Mouse (Mus musculus): ENCODE results near the gene Pard3b.

Gene Pard3b

DNA sequence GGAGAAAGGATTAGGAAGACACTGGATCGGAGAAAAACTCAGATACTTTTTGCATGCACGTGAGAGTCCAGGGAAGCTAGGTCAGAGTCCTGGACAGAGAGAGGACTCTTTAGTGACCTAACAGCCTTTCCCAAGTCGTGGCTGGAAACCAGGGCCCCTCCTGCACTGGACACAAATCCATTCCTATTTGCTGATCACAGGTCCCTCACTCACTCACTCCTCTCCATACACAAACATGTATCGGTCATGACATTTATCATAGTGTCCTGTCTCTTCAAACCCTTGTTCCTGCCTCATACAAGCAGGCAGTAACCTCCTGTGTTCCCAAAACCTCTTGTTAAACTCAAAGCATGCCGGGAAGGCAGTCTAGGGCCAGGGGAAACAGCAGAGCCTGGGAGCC is 1028.2 kb downstream of the Pard3b start:
- no peaks in the 10 kb centered on the region for H3K36me3 ChIP-seq (ENCODE audit: insufficient read depth, low read length)
- no peaks in the 10 kb centered on the region for H3K9me3 ChIP-seq (ENCODE audit: low read length)
- H3K4me1 ChIP-seq (replicated peaks; ENCODE audit: low read depth, low read length) = peaks cover 25% of the 10 kb centered on the region
- TF ChIP-seq CTCF (conservative IDR thresholded peaks at IDR 0.05; ENCODE audit: low read length) = no peak
- TF ChIP-seq NANOG (IDR thresholded peaks at IDR 0.05; ENCODE audit: borderline replicate concordance, low read length) = no peak
- TF ChIP-seq POU5F1 (IDR thresholded peaks at IDR 0.05; ENCODE audit: borderline replicate concordance, low read length) = no peak
- H3K4me3 ChIP-seq (replicated peaks; ENCODE audit: low read length) = no peak overlapping the region
- H3K27me3 ChIP-seq (ENCODE audit: insufficient read depth, low read length) = 0 out of 2 replicates have a peak, but pooled peaks cover 2% of the 10 kb centered on the region

DNA sequence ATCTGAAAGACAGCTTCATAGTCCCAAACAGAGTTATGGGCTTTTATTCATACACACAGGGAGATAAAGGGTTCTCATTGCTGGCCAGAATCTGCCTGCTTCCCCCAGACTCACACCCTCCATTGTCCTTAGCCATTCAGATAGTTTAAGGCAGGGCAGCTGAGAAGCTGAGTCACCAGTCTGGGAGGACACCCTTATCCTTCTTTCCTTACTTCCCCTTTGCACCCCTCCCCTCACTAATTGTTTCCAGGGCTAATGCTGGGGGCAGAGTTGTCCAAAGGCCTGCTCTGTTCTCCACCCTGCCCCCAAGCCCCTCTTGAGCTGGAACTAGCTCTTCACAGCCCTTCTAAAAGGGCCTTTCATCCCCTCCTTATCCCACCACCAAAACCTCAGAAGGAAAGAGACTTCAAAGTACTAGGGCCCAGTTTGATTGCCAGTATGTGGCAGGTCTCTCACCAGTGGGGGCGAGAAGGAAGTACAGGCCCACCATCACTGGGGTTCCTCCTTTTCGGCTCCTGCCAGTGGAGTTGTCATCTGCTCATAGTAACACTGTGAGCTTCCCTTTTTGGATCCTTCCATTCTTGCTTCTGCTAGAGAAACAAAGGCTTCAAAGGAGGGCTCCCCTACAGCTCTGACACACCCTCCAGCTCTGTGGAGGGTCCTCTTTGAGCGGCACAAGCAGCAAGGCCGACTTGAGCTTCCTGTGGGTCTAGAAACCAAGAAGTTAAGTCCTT is 1040.2 kb downstream of the Pard3b start:
- Histone ChIP-seq H3K9me3 (ENCODE audit: low read length) (peaks cover 11% of the 10 kb centered on the region), H3K4me3 (replicated peaks; ENCODE audit: low read length) (no peak overlapping the region), H3K27me3 (ENCODE audit: insufficient read depth, low read length) (no peaks in the 10 kb centered on the region), H3K36me3 (ENCODE audit: insufficient read depth, low read length) (no peaks in the 10 kb centered on the region), H3K4me1 (replicated peaks; ENCODE audit: low read depth, low read length) (peaks cover 16% of the 10 kb centered on the region)
- TF ChIP-seq NANOG (IDR thresholded peaks at IDR 0.05; ENCODE audit: borderline replicate concordance, low read length) (peak; percentile 9; the same call in 1 of the 2 replicates), CTCF (conservative IDR thresholded peaks at IDR 0.05; ENCODE audit: low read length) (no peak), POU5F1 (IDR thresholded peaks at IDR 0.05; ENCODE audit: borderline replicate concordance, low read length) (no peak)

DNA sequence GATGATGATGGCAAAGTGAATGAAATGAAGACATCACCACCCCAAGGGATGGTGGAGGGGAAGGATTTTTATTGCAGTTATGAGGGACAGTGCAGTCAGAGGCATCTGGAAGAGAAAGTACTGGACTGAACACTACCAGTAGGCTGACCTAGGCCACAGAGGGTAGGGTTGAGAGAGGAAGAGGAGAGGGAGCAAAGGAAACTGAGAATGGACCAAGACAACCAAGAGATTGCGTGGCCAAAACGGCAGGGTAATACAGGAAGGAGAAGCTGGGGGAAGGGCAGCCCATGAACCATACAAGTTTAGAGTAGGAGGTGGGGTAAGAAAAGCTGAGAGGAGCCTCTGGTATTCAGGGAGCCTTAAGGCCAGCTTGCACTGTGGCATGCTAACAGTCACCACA is 1040.8 kb downstream of the Pard3b start:
- no peaks in the 10 kb centered on the region for H3K36me3 ChIP-seq (ENCODE audit: insufficient read depth, low read length)
- H3K9me3 ChIP-seq (ENCODE audit: low read length) = peaks cover 11% of the 10 kb centered on the region
- H3K4me3 ChIP-seq (replicated peaks; ENCODE audit: low read length) = no peak overlapping the region
- TF ChIP-seq NANOG (IDR thresholded peaks at IDR 0.05; ENCODE audit: borderline replicate concordance, low read length) (no peak), CTCF (conservative IDR thresholded peaks at IDR 0.05; ENCODE audit: low read length) (no peak), POU5F1 (IDR thresholded peaks at IDR 0.05; ENCODE audit: borderline replicate concordance, low read length) (no peak)
- no peaks in the 10 kb centered on the region for H3K27me3 ChIP-seq (ENCODE audit: insufficient read depth, low read length)
- peaks cover 16% of the 10 kb centered on the region for H3K4me1 ChIP-seq (replicated peaks; ENCODE audit: low read depth, low read length)

DNA sequence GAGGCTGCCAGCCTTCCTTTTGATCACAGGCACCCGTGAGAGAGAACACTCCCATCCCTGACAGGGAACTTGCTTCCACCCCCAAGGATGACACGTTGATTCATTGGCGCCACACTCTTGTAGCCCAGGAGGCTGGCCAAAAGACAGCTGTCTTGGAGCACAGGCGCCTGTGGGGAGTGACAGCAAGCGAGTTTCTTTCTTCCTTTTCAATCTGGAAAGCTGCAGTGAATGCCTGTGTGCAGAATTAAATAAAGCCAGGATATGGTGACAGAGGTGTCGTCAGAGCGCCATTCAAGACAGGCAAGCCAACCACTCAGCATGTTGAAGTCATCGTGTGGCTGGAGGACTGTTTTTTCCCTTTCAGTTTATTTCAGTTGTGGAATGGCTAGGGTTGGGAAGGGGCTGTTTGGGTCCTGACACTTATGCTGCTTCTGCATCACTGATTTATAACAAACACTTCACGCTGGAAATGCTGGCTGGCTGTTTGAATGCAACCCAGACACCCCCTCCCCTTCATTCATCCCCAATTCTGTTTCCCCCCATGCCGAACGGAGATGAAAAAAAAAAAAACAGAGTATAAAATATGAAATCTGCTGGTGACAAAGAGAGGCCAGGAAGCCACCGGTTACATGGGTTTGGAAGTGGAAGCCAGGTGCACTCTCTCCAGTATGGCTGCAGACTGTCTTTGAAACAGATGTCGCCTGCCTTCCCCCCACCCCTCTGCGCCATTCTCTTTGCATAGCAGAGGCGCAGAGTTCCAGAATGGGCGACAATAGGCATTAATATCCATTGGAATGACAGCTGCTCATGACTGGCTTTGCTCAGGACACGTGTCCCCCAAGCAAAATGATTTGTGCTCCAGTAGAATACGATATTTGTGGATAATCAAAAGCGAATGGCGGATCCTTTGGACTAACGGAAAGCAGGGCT is 1044.1 kb downstream of the Pard3b start:
- Histone ChIP-seq H3K4me1 (replicated peaks; ENCODE audit: low read depth, low read length) (peaks cover 16% of the 10 kb centered on the region), H3K36me3 (ENCODE audit: insufficient read depth, low read length) (no peaks in the 10 kb centered on the region), H3K4me3 (replicated peaks; ENCODE audit: low read length) (no peak overlapping the region), H3K27me3 (ENCODE audit: insufficient read depth, low read length) (peaks cover 2% of the 10 kb centered on the region), H3K9me3 (ENCODE audit: low read length) (peaks cover 7% of the 10 kb centered on the region)
- TF ChIP-seq NANOG (IDR thresholded peaks at IDR 0.05; ENCODE audit: borderline replicate concordance, low read length) = no peak
- no peak for TF ChIP-seq CTCF (conservative IDR thresholded peaks at IDR 0.05; ENCODE audit: low read length)
- no peak for TF ChIP-seq POU5F1 (IDR thresholded peaks at IDR 0.05; ENCODE audit: borderline replicate concordance, low read length)

DNA sequence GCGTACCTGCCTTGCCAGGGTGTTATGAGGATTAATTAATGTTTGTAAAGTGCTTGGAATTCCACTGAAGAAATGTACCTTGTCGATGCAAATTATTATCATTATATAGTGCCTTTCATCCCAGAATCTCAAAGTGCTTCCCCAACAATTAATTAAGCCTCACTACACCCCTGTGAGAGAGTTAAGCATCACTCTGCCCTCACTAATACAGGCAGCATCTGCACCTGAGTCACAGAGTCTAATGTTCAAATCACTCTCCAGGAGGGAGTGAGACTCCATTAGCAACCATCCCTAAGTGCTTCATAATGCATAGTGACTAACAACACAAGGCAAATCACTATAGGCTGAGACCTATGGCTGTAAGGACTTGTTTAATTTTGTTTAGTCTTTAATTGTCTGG is 1044.9 kb downstream of the Pard3b start:
- TF ChIP-seq POU5F1 (IDR thresholded peaks at IDR 0.05; ENCODE audit: borderline replicate concordance, low read length) (no peak), CTCF (conservative IDR thresholded peaks at IDR 0.05; ENCODE audit: low read length) (no peak), NANOG (IDR thresholded peaks at IDR 0.05; ENCODE audit: borderline replicate concordance, low read length) (no peak)
- Histone ChIP-seq H3K27me3 (ENCODE audit: insufficient read depth, low read length) (peaks cover 4% of the 10 kb centered on the region), H3K4me1 (replicated peaks; ENCODE audit: low read depth, low read length) (peaks cover 11% of the 10 kb centered on the region), H3K9me3 (ENCODE audit: low read length) (peaks cover 5% of the 10 kb centered on the region; the same call in 1 of the 2 replicates), H3K4me3 (replicated peaks; ENCODE audit: low read length) (no peak overlapping the region), H3K36me3 (ENCODE audit: insufficient read depth, low read length) (no peaks in the 10 kb centered on the region)

DNA sequence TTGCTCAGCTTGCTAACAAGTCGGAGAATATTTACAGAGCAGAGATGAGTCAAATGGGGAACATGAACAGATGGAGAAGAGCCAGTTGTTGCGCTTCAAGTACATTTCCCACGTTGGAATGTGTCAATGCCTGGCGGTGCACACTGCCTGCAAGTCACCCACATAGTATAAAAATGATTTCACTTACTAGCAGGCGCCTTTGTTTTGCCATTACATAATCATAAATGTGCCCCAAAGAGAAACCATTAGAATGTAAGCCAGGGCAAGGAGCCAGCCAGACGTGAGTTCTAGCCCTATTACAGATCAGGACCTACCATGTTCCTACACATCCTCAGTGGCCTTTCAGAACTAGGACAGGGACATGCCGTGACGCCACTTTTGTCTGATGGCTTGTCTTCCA is 1048.9 kb downstream of the Pard3b start:
- H3K9me3 ChIP-seq (ENCODE audit: low read length) = no peaks in the 10 kb centered on the region
- peaks cover 4% of the 10 kb centered on the region for H3K27me3 ChIP-seq (ENCODE audit: insufficient read depth, low read length)
- H3K4me3 ChIP-seq (replicated peaks; ENCODE audit: low read length) = no peak overlapping the region
- TF ChIP-seq POU5F1 (IDR thresholded peaks at IDR 0.05; ENCODE audit: borderline replicate concordance, low read length) = no peak
- no peak for TF ChIP-seq CTCF (conservative IDR thresholded peaks at IDR 0.05; ENCODE audit: low read length)
- no peak for TF ChIP-seq NANOG (IDR thresholded peaks at IDR 0.05; ENCODE audit: borderline replicate concordance, low read length)
- H3K36me3 ChIP-seq (ENCODE audit: insufficient read depth, low read length) = no peaks in the 10 kb centered on the region
- H3K4me1 ChIP-seq (replicated peaks; ENCODE audit: low read depth, low read length) = no peaks in the 10 kb centered on the region

DNA sequence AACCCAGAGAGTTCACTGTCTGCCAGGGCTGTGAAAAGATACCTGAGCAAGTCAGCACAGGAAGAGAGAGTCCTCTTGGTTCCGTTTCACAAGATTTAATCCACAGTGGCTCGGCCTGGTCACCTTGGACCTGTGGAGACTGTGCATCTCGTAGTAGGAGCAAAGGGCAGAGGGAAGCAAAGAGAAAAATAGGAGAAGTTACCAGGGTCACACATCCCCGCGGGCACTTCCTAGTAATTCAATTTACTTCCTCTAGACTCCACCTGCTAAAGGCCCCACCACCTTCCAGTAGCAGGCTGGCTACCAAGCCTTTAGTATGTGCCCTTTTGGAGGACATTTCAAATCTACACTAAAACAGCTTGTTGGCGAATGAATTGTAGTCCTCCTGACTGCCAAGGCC is 1052.6 kb downstream of the Pard3b start:
- H3K4me3 ChIP-seq (replicated peaks; ENCODE audit: low read length) = no peak overlapping the region
- H3K9me3 ChIP-seq (ENCODE audit: low read length) = no peaks in the 10 kb centered on the region
- H3K4me1 ChIP-seq (replicated peaks; ENCODE audit: low read depth, low read length) = no peaks in the 10 kb centered on the region
- H3K36me3 ChIP-seq (ENCODE audit: insufficient read depth, low read length) = no peaks in the 10 kb centered on the region
- TF ChIP-seq CTCF (conservative IDR thresholded peaks at IDR 0.05; ENCODE audit: low read length) (no peak), NANOG (IDR thresholded peaks at IDR 0.05; ENCODE audit: borderline replicate concordance, low read length) (no peak), POU5F1 (IDR thresholded peaks at IDR 0.05; ENCODE audit: borderline replicate concordance, low read length) (no peak)
- H3K27me3 ChIP-seq (ENCODE audit: insufficient read depth, low read length) = peaks cover 4% of the 10 kb centered on the region
